In genomic region chr6:138582506-138583000, GRCm38 (mm10) we compare ENCODE assay signal across 20 mouse cellular contexts. TPM values are rescaled to one million over a fixed set of nuclear protein-coding genes. Genes with fewer than 3 reads are reported as not detected.
DNase-seq lines count a peak whose midpoint lies in the region; ATAC-seq and TF ChIP-seq lines count a peak whose summit lies in the region.
"Had no signal": no experiment of that assay in that cellular context is flagged by ENCODE, and none has a peak within 500 bp of the region (broad histone marks: within the 10 kb centered on the region; RNA-seq: fewer than 3 reads in every experiment).

No protein-coding gene starts in this region.

- H3K4me3 ChIP-seq in hindbrain, embryonic 13.5 days: no peak overlapping the region
- H3K4me3 ChIP-seq in hindbrain, postnatal 0 days (ENCODE audit: low read length): no peak overlapping the region
- H3K4me3 ChIP-seq in midbrain, postnatal 0 days (ENCODE audit: low read depth, low read length): no peak overlapping the region
- H3K4me3 ChIP-seq in midbrain, embryonic 16.5 days (ENCODE audit: low read depth, low read length): no peak overlapping the region
- no peak overlapping the region for H3K4me3 ChIP-seq in forebrain, embryonic 13.5 days
- no peak overlapping the region for H3K4me3 ChIP-seq in forebrain, embryonic 14.5 days (ENCODE audit: low read depth, low read length)
- H3K4me3 ChIP-seq: embryonic facial prominence, embryonic 10.5 days; gastrocnemius, adult 2 months; heart, embryonic 12.5 days; hindbrain, embryonic 10.5 days had no signal

- 0 out of 2 replicates have a peak, but pooled peaks have one; percentile 21 for ATAC-seq in hindbrain, embryonic 13.5 days (ENCODE audit: low FRiP score)
- no peak for ATAC-seq in hindbrain, postnatal 0 days
- no peak for ATAC-seq in midbrain, postnatal 0 days (ENCODE audit: low FRiP score)
- ATAC-seq in midbrain, embryonic 16.5 days: no peak
- ATAC-seq in forebrain, embryonic 13.5 days: peak; percentile 62
- ATAC-seq in forebrain, embryonic 14.5 days: peak; percentile 62
- ATAC-seq: inflammation-experienced regulatory T-cells, adult 6 months; intestine, postnatal 0 days had no signal

- no peak for DNase-seq in hindbrain, postnatal 0 days (ENCODE audit: low spot score)
- peak; percentile 26 for DNase-seq in midbrain, postnatal 0 days (ENCODE audit: low spot score)
- peak; percentile 81 for DNase-seq in forebrain, embryonic 14.5 days (ENCODE audit: low spot score)
- DNase-seq in cerebellum, postnatal 14 days: no peak
- DNase-seq: adrenal gland, adult 2 months; adrenal gland, postnatal 25 days; cerebellum, adult 18-20 months; cerebellum, adult 9-11 months; gastrocnemius, adult 2 months; gastrocnemius, postnatal 25 days had no signal

- no peak for TF ChIP-seq CTCF in hindbrain, postnatal 0 days (IDR thresholded peaks at IDR 0.05; ENCODE audit: low read depth)
- TF ChIP-seq CTCF in midbrain, postnatal 0 days (IDR thresholded peaks at IDR 0.05): no peak

- no peaks in the 10 kb centered on the region for H3K9me3 ChIP-seq in hindbrain, embryonic 13.5 days
- no peaks in the 10 kb centered on the region for H3K9me3 ChIP-seq in hindbrain, postnatal 0 days (ENCODE audit: low read length)
- H3K9me3 ChIP-seq in midbrain, postnatal 0 days (ENCODE audit: low read length): no peaks in the 10 kb centered on the region
- H3K9me3 ChIP-seq in midbrain, embryonic 16.5 days (replicated peaks; ENCODE audit: control insufficient read depth, low read length, poor library complexity, severe bottlenecking): no peaks in the 10 kb centered on the region
- H3K9me3 ChIP-seq in forebrain, embryonic 13.5 days (replicated peaks): no peaks in the 10 kb centered on the region
- no peaks in the 10 kb centered on the region for H3K9me3 ChIP-seq in forebrain, embryonic 14.5 days (replicated peaks; ENCODE audit: control insufficient read depth, low read length)
- H3K9me3 ChIP-seq: embryonic facial prominence, embryonic 10.5 days; heart, embryonic 12.5 days; hindbrain, embryonic 10.5 days had no signal

- H3K27me3 ChIP-seq in hindbrain, embryonic 13.5 days: no peaks in the 10 kb centered on the region
- H3K27me3 ChIP-seq in hindbrain, postnatal 0 days (ENCODE audit: insufficient read depth, low read length): no peaks in the 10 kb centered on the region
- no peaks in the 10 kb centered on the region for H3K27me3 ChIP-seq in midbrain, postnatal 0 days (ENCODE audit: insufficient read depth, low read length)
- no peaks in the 10 kb centered on the region for H3K27me3 ChIP-seq in midbrain, embryonic 16.5 days (ENCODE audit: control insufficient read depth, insufficient read depth, low read depth, low read length)
- peaks cover 87% of the 10 kb centered on the region for H3K27me3 ChIP-seq in forebrain, embryonic 13.5 days
- H3K27me3 ChIP-seq in forebrain, embryonic 14.5 days (replicated peaks; ENCODE audit: control insufficient read depth, insufficient read depth, low read length): peaks cover 72% of the 10 kb centered on the region
- H3K27me3 ChIP-seq: heart, embryonic 12.5 days had no signal

- H3K27ac ChIP-seq in hindbrain, embryonic 13.5 days: no peak overlapping the region
- H3K27ac ChIP-seq in hindbrain, postnatal 0 days: no peak overlapping the region
- no peak overlapping the region for H3K27ac ChIP-seq in midbrain, postnatal 0 days (ENCODE audit: low read depth, low read length)
- no peak overlapping the region; the same call in 1 of the 2 replicates for H3K27ac ChIP-seq in midbrain, embryonic 16.5 days (ENCODE audit: low read length)
- H3K27ac ChIP-seq in forebrain, embryonic 13.5 days: no peak overlapping the region
- no peak overlapping the region for H3K27ac ChIP-seq in forebrain, embryonic 14.5 days (ENCODE audit: low read depth, low read length)
- H3K27ac ChIP-seq: embryonic facial prominence, embryonic 10.5 days; gastrocnemius, adult 2 months; hindbrain, embryonic 10.5 days had no signal

- H3K9ac ChIP-seq in hindbrain, embryonic 13.5 days: no peak overlapping the region
- H3K9ac ChIP-seq in hindbrain, postnatal 0 days (replicated peaks; ENCODE audit: low read length): no peak overlapping the region
- no peak overlapping the region for H3K9ac ChIP-seq in midbrain, postnatal 0 days (replicated peaks; ENCODE audit: low read length, poor library complexity, severe bottlenecking)
- no peak overlapping the region for H3K9ac ChIP-seq in midbrain, embryonic 16.5 days (ENCODE audit: low read depth, low read length)
- H3K9ac ChIP-seq in forebrain, embryonic 13.5 days: no peak overlapping the region
- no peak overlapping the region for H3K9ac ChIP-seq in forebrain, embryonic 14.5 days (ENCODE audit: low read length)
- H3K9ac ChIP-seq: heart, embryonic 12.5 days had no signal

- no peak overlapping the region for H3K4me2 ChIP-seq in hindbrain, embryonic 13.5 days
- no peak overlapping the region for H3K4me2 ChIP-seq in hindbrain, postnatal 0 days (ENCODE audit: low read depth, low read length)
- no peak overlapping the region for H3K4me2 ChIP-seq in midbrain, postnatal 0 days (ENCODE audit: low read depth, low read length, poor library complexity, severe bottlenecking)
- no peak overlapping the region for H3K4me2 ChIP-seq in midbrain, embryonic 16.5 days (ENCODE audit: low read length)
- H3K4me2 ChIP-seq in forebrain, embryonic 13.5 days: no peak overlapping the region
- no peak overlapping the region for H3K4me2 ChIP-seq in forebrain, embryonic 14.5 days (ENCODE audit: low read length)
- H3K4me2 ChIP-seq: heart, embryonic 12.5 days had no signal

- 45% methylated on average over 4 of the region's 4 CpGs for WGBS in hindbrain, embryonic 13.5 days
- 45% methylated on average over 4 of the region's 4 CpGs for WGBS in hindbrain, postnatal 0 days
- 46% methylated on average over 4 of the region's 4 CpGs for WGBS in midbrain, postnatal 0 days
- 27% methylated on average over 4 of the region's 4 CpGs for WGBS in midbrain, embryonic 16.5 days
- WGBS in forebrain, embryonic 13.5 days: 6% methylated on average over 4 of the region's 4 CpGs
- WGBS in forebrain, embryonic 14.5 days: 6% methylated on average over 4 of the region's 4 CpGs

- no peaks in the 10 kb centered on the region for H3K36me3 ChIP-seq in hindbrain, embryonic 13.5 days
- no peaks in the 10 kb centered on the region for H3K36me3 ChIP-seq in hindbrain, postnatal 0 days (ENCODE audit: insufficient read depth, low read length)
- no peaks in the 10 kb centered on the region for H3K36me3 ChIP-seq in midbrain, postnatal 0 days (ENCODE audit: insufficient read depth, low read length)
- no peaks in the 10 kb centered on the region for H3K36me3 ChIP-seq in midbrain, embryonic 16.5 days (ENCODE audit: control insufficient read depth, insufficient read depth, low read length)
- H3K36me3 ChIP-seq in forebrain, embryonic 13.5 days (ENCODE audit: poor library complexity, severe bottlenecking): no peaks in the 10 kb centered on the region
- H3K36me3 ChIP-seq in forebrain, embryonic 14.5 days (ENCODE audit: control insufficient read depth, insufficient read depth, low read length): no peaks in the 10 kb centered on the region
- H3K36me3 ChIP-seq: embryonic facial prominence, embryonic 10.5 days; heart, embryonic 12.5 days; hindbrain, embryonic 10.5 days had no signal

- peaks cover 25% of the 10 kb centered on the region for H3K4me1 ChIP-seq in hindbrain, embryonic 13.5 days (replicated peaks)
- H3K4me1 ChIP-seq in hindbrain, postnatal 0 days (ENCODE audit: insufficient read depth, low read length): no peaks in the 10 kb centered on the region
- H3K4me1 ChIP-seq in midbrain, postnatal 0 days (ENCODE audit: insufficient read depth, low read length): no peaks in the 10 kb centered on the region
- peaks cover 16% of the 10 kb centered on the region for H3K4me1 ChIP-seq in midbrain, embryonic 16.5 days (ENCODE audit: control insufficient read depth, insufficient read depth, low read length)
- H3K4me1 ChIP-seq in forebrain, embryonic 13.5 days: peaks cover 15% of the 10 kb centered on the region
- H3K4me1 ChIP-seq in forebrain, embryonic 14.5 days (ENCODE audit: control insufficient read depth, insufficient read depth, low read length): peaks cover 7% of the 10 kb centered on the region
- H3K4me1 ChIP-seq: embryonic facial prominence, embryonic 10.5 days; heart, embryonic 12.5 days; hindbrain, embryonic 10.5 days had no signal

RNA-seq across cellular contexts. Expression of gene Lmo3, which starts 0.8 kb away (rescaled TPM):
- polyA plus RNA-seq in hindbrain, embryonic 13.5 days (2015; fragmentation: Nextera tagmentation; extraction: Ambion mirVana): 61.0 and 71.9 TPM in 2 replicates
- 73.0 and 76.6 TPM in 2 replicates for total RNA-seq in hindbrain, postnatal 0 days (2014; rRNA removed)
- polyA plus RNA-seq in hindbrain, postnatal 0 days (2015; fragmentation: Nextera tagmentation; extraction: Ambion mirVana): 64.9 and 68.7 TPM in 2 replicates
- total RNA-seq in midbrain, postnatal 0 days (2014; rRNA removed): 145 and 197 TPM in 2 replicates
- 148 and 149 TPM in 2 replicates for polyA plus RNA-seq in midbrain, postnatal 0 days (2015; fragmentation: Nextera tagmentation; extraction: Ambion mirVana)
- 164 and 191 TPM in 2 replicates for polyA plus RNA-seq in midbrain, embryonic 16.5 days (2015; fragmentation: Nextera tagmentation; extraction: Ambion mirVana)
- polyA plus RNA-seq in forebrain, embryonic 13.5 days (2015; fragmentation: Nextera tagmentation; extraction: Ambion mirVana): 88.9 and 108 TPM in 2 replicates
- polyA plus RNA-seq in forebrain, embryonic 14.5 days (2014; fragmentation: Nextera tagmentation; extraction: Ambion mirVana): 140 and 155 TPM in 2 replicates
- total RNA-seq: ES-E14; gastrocnemius, adult 2 months; gastrocnemius, postnatal 25 days; granulocyte monocyte progenitor cell, adult 5-6 weeks had no signal
- polyA plus RNA-seq: inflammation-experienced regulatory T-cells, adult 6 months had no signal

Comparison
In these comparisons a context has a peak if more than half of its experiments do, and no peak if none do; other contexts are left out.
1. ATAC-seq: peak in hindbrain, embryonic 13.5 days (single experiment), forebrain, embryonic 13.5 days (single experiment) and forebrain, embryonic 14.5 days (single experiment); none in hindbrain, postnatal 0 days (single experiment), midbrain, postnatal 0 days (single experiment) and midbrain, embryonic 16.5 days (single experiment).
2. DNase-seq: peak in midbrain, postnatal 0 days (single experiment) and forebrain, embryonic 14.5 days (single experiment); none in hindbrain, postnatal 0 days (single experiment) and cerebellum, postnatal 14 days (0 of 2).